Comparison of ENCODE assay signal across 19 mouse cellular contexts in the genomic region with DNA sequence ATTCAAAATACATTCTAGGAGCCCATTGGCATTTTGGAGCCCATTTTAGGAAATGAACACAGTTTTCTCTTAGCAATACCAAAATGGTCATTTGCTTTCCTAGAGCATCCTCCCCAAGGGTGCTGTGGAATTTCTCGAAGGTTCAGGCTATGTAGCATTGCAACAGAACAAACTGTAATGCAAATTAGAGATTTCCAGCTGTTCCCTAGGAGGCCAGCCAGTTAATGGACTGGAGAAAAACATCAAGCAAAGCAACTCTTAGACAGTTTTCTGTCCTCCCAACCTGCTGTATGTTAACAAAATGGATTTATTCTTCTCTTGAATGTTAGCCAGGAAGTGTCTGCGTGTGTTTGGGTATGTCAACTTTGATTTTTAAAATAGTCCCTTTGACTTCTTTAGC. TPM values are rescaled to one million over a fixed set of nuclear protein-coding genes. Genes with fewer than 3 reads are reported as not detected.
A peak's percentile ranks its signal among the peaks of the same experiment; 100 is the strongest.
DNase-seq lines count a peak whose midpoint lies in the region; ATAC-seq and TF ChIP-seq lines count a peak whose summit lies in the region.
"Had no signal": no experiment of that assay in that cellular context is flagged by ENCODE, and none has a peak within 500 bp of the region (broad histone marks: within the 10 kb centered on the region; RNA-seq: fewer than 3 reads in every experiment).

No protein-coding gene starts in this region.

- H3K4me3 ChIP-seq in kidney, adult 2 months (ENCODE audit: insufficient read depth, low read depth, low read length), result no peak overlapping the region
- no peak overlapping the region for H3K4me3 ChIP-seq in liver, postnatal 0 days (ENCODE audit: low read depth, low read length)
- no peak overlapping the region for H3K4me3 ChIP-seq in liver, embryonic 12.5 days
- H3K4me3 ChIP-seq: embryonic facial prominence, embryonic 12.5 days; forebrain, embryonic 15.5 days; hindbrain, embryonic 13.5 days had no signal

- no peak for ATAC-seq in liver, postnatal 0 days
- ATAC-seq in liver, embryonic 12.5 days, result no peak
- ATAC-seq: forebrain, embryonic 15.5 days; hindbrain, postnatal 0 days had no signal

- no peaks in the 10 kb centered on the region for H3K9me3 ChIP-seq in liver, postnatal 0 days (ENCODE audit: low read length)
- no peaks in the 10 kb centered on the region for H3K9me3 ChIP-seq in liver, embryonic 12.5 days (replicated peaks)
- H3K9me3 ChIP-seq: embryonic facial prominence, embryonic 12.5 days; forebrain, embryonic 15.5 days; hindbrain, embryonic 13.5 days had no signal

- H3K27me3 ChIP-seq in kidney, adult 2 months (replicated peaks; ENCODE audit: control insufficient read depth, insufficient read depth, low read length), result no peaks in the 10 kb centered on the region
- no peaks in the 10 kb centered on the region for H3K27me3 ChIP-seq in liver, postnatal 0 days (ENCODE audit: insufficient read depth, low read length)
- 0 out of 2 replicates have a peak, but pooled peaks cover 5% of the 10 kb centered on the region for H3K27me3 ChIP-seq in liver, embryonic 12.5 days (replicated peaks)
- H3K27me3 ChIP-seq: embryonic facial prominence, embryonic 12.5 days; forebrain, embryonic 15.5 days; hindbrain, embryonic 13.5 days had no signal

- no peaks in the 10 kb centered on the region for H3K36me3 ChIP-seq in kidney, adult 2 months (ENCODE audit: control insufficient read depth, insufficient read depth, low read length)
- no peaks in the 10 kb centered on the region for H3K36me3 ChIP-seq in liver, postnatal 0 days (replicated peaks; ENCODE audit: insufficient read depth, low read length)
- H3K36me3 ChIP-seq in liver, embryonic 12.5 days, result no peaks in the 10 kb centered on the region
- H3K36me3 ChIP-seq: embryonic facial prominence, embryonic 12.5 days; forebrain, embryonic 15.5 days; hindbrain, embryonic 13.5 days had no signal

- TF ChIP-seq CTCF in kidney, adult 2 months (conservative IDR thresholded peaks at IDR 0.05; ENCODE audit: insufficient read depth, insufficient read length, low read depth, low read length), result no peak
- TF ChIP-seq CTCF in liver, postnatal 0 days (IDR thresholded peaks at IDR 0.05; ENCODE audit: low read depth), result no peak

- no peak for TF ChIP-seq EP300 in liver, postnatal 0 days (IDR thresholded peaks at IDR 0.05; ENCODE audit: low read depth)

- H3K4me1 ChIP-seq in kidney, adult 2 months (ENCODE audit: control insufficient read depth, insufficient read depth, low read length), result peaks cover 13% of the 10 kb centered on the region
- H3K4me1 ChIP-seq in liver, postnatal 0 days (ENCODE audit: insufficient read depth), result peaks cover 20% of the 10 kb centered on the region
- peaks cover 6% of the 10 kb centered on the region; the same call in 1 of the 2 replicates for H3K4me1 ChIP-seq in liver, embryonic 12.5 days

- no peak for TF ChIP-seq POLR2A in kidney, adult 2 months (IDR thresholded peaks at IDR 0.05; ENCODE audit: low read depth, low read length)

- H3K27ac ChIP-seq in kidney, adult 2 months (ENCODE audit: insufficient read depth, low read depth, low read length), result no peak overlapping the region
- 0 out of 2 replicates have a peak overlapping the region, but pooled peaks have one; percentile 29 for H3K27ac ChIP-seq in liver, postnatal 0 days (ENCODE audit: low read depth)
- H3K27ac ChIP-seq in liver, embryonic 12.5 days, result no peak overlapping the region
- H3K27ac ChIP-seq: embryonic facial prominence, embryonic 12.5 days; forebrain, embryonic 15.5 days; hindbrain, embryonic 13.5 days; hindbrain, postnatal 0 days had no signal

- no peak overlapping the region for H3K9ac ChIP-seq in liver, postnatal 0 days (replicated peaks)
- H3K9ac ChIP-seq in liver, embryonic 12.5 days, result no peak overlapping the region
- H3K9ac ChIP-seq: embryonic facial prominence, embryonic 12.5 days; forebrain, embryonic 15.5 days; hindbrain, embryonic 13.5 days had no signal

- WGBS in kidney, adult 2 months, result 55% methylated on average over 2 of the region's 2 CpGs
- 62% methylated on average over 2 of the region's 2 CpGs for WGBS in liver, postnatal 0 days (ENCODE audit: insufficient replicate concordance)
- WGBS in liver, embryonic 12.5 days (ENCODE audit: insufficient replicate concordance), result 67% methylated on average over 2 of the region's 2 CpGs

- DNase-seq in kidney, adult 2 months, result peak; percentile 14
- DNase-seq in kidney, adult 9 months, result no peak
- DNase-seq in liver, postnatal 0 days, result no peak
- peak; percentile 16 for DNase-seq in testis, postnatal 14 days (ENCODE audit: low spot score)
- no peak for DNase-seq in testis, postnatal 10 days (ENCODE audit: low spot score)
- no peak for DNase-seq in thymus, postnatal 4 days
- DNase-seq: adrenal gland, postnatal 14 days; cerebellum, adult 11-12 months; cerebellum, adult 9-10 months; cerebellum, postnatal 25 days; gastrocnemius, postnatal 36 days had no signal

- no peak overlapping the region for H3K4me2 ChIP-seq in liver, postnatal 0 days (ENCODE audit: low read depth, low read length)
- H3K4me2 ChIP-seq in liver, embryonic 12.5 days, result no peak overlapping the region
- H3K4me2 ChIP-seq: embryonic facial prominence, embryonic 12.5 days; forebrain, embryonic 15.5 days; hindbrain, embryonic 13.5 days had no signal

RNA-seq across cellular contexts. Expression of gene Ugt1a6a, which starts 2.0 kb away (rescaled TPM):
- 20.9 and 21.1 TPM in 2 replicates for polyA plus RNA-seq in kidney, adult 2 months (2012; rRNA removed)
- 27.7 and 28.5 TPM in 2 replicates for polyA plus RNA-seq in liver, postnatal 0 days (2015; fragmentation: Nextera tagmentation; extraction: Ambion mirVana)
- 1.3 and 2.1 TPM in 2 replicates for polyA plus RNA-seq in liver, embryonic 12.5 days (2016; fragmentation: Nextera tagmentation; extraction: Ambion mirVana)

RNA-seq across cellular contexts. Expression of gene Ugt1a5, which starts 29.2 kb away (rescaled TPM):
- 0.59 and 0.90 TPM in 2 replicates for polyA plus RNA-seq in kidney, adult 2 months (2012; rRNA removed)
- 0.08 and 0.19 TPM in 2 replicates for polyA plus RNA-seq in liver, postnatal 0 days (2015; fragmentation: Nextera tagmentation; extraction: Ambion mirVana)
- not detected in 2 replicates for polyA plus RNA-seq in liver, embryonic 12.5 days (2016; fragmentation: Nextera tagmentation; extraction: Ambion mirVana)
- polyA plus RNA-seq: cortical plate, adult 2 months; embryonic facial prominence, embryonic 12.5 days; forebrain, embryonic 11.5 days; forebrain, embryonic 15.5 days; heart, embryonic 14.5 days; hindbrain, embryonic 13.5 days; hindbrain, postnatal 0 days had no signal

RNA-seq across cellular contexts. Expression of gene Ugt1a6b, which starts 33.6 kb away (rescaled TPM):
- 8.5 and 10.5 TPM in 2 replicates for polyA plus RNA-seq in kidney, adult 2 months (2012; rRNA removed)
- polyA plus RNA-seq in liver, postnatal 0 days (2015; fragmentation: Nextera tagmentation; extraction: Ambion mirVana), result 28.8 and 29.4 TPM in 2 replicates
- polyA plus RNA-seq in liver, embryonic 12.5 days (2016; fragmentation: Nextera tagmentation; extraction: Ambion mirVana), result 0.42 and 0.67 TPM in 2 replicates
- polyA plus RNA-seq: embryonic facial prominence, embryonic 12.5 days; forebrain, embryonic 11.5 days; heart, embryonic 14.5 days had no signal

RNA-seq across cellular contexts. Expression of gene Ugt1a7c, which starts 41.8 kb away (rescaled TPM):
- polyA plus RNA-seq in kidney, adult 2 months (2012; rRNA removed), result 85.2 and 96.9 TPM in 2 replicates
- 2.3 and 2.9 TPM in 2 replicates for polyA plus RNA-seq in liver, postnatal 0 days (2015; fragmentation: Nextera tagmentation; extraction: Ambion mirVana)
- 1.1 and 1.2 TPM in 2 replicates for polyA plus RNA-seq in liver, embryonic 12.5 days (2016; fragmentation: Nextera tagmentation; extraction: Ambion mirVana)

RNA-seq across cellular contexts. Expression of gene Ugt1a8, which starts 49.0 kb away (rescaled TPM):
- 0.20 and 0.22 TPM in 2 replicates for polyA plus RNA-seq in kidney, adult 2 months (2012; rRNA removed)
- polyA plus RNA-seq in liver, postnatal 0 days (2015; fragmentation: Nextera tagmentation; extraction: Ambion mirVana), result not detected in 2 replicates
- polyA plus RNA-seq in liver, embryonic 12.5 days (2016; fragmentation: Nextera tagmentation; extraction: Ambion mirVana), result not detected in 2 replicates
- polyA plus RNA-seq: cortical plate, adult 2 months; embryonic facial prominence, embryonic 12.5 days; forebrain, embryonic 11.5 days; forebrain, embryonic 15.5 days; heart, embryonic 14.5 days; hindbrain, embryonic 13.5 days; hindbrain, postnatal 0 days had no signal

Comparison
In these comparisons a context has a peak if more than half of its experiments do, and no peak if none do; other contexts are left out.
1. DNase-seq: peak in kidney, adult 2 months (single experiment) and testis, postnatal 14 days (single experiment); none in kidney, adult 9 months (single experiment), liver, postnatal 0 days (single experiment), testis, postnatal 10 days (single experiment) and thymus, postnatal 4 days (single experiment).